Mouse (Mus musculus) liver, embryonic 14.5 days (tissue): ENCODE results near the gene Shisal1.

Experiments used
- CTCF ChIP-seq: IDR thresholded peaks from 2 replicates; pipeline ENCODE4 v1.5.1; 2016; ENCODE audit warnings: antibody characterized with exemption, low read depth, control low read depth
- EP300 ChIP-seq: IDR thresholded peaks from 2 replicates; pipeline ENCODE4 v1.6.1; 2016; ENCODE audit warnings: antibody characterized with exemption, low read depth

DNA sequence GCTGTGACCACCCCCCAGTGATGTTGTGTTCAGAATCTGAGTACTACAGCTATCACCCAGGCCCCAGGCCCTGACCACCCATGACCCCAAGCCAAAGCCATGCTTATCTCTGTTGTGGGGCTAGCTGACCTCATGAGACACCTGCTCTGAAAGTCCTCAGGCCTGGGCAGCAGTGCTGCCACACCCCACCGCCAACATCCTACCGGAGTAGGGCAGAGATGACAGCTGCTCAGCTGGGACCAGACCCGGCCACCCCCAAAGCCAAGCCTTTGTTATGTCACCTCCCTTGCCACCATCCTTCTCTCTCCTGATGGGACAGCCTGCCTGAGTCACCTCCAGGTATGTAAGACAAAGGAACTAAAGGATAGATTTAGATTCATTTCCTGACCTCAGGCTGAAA is 41.1 kb downstream of the Shisal1 start:
- TF ChIP-seq CTCF (no peak), EP300 (no peak)
